Mouse (Mus musculus) cortical plate, adult 2 months (tissue): ENCODE measurements around the gene Cdh3.
"Not testable (repeated sequence)": the region's sequence is repeated elsewhere in the genome, so short reads cannot be mapped to it uniquely, and the experiment has no call there.

Experiments used
- CTCF ChIP-seq: fragments of 200-500 bp; IDR thresholded peaks from 2 replicates; pipeline ENCODE4 v1.5.1; 2011; ENCODE audit warnings: mild to moderate bottlenecking, control low read depth, low read length; ENCODE audit not compliant: insufficient read depth; ENCODE audit errors: extremely low read depth
- POLR2A ChIP-seq: fragments of 200-500 bp; IDR thresholded peaks from 2 replicates; pipeline ENCODE4 v1.6.1; 2011; ENCODE audit warnings: mild to moderate bottlenecking, low read length, control low read depth; ENCODE audit not compliant: insufficient read depth; ENCODE audit errors: extremely low read depth

DNA sequence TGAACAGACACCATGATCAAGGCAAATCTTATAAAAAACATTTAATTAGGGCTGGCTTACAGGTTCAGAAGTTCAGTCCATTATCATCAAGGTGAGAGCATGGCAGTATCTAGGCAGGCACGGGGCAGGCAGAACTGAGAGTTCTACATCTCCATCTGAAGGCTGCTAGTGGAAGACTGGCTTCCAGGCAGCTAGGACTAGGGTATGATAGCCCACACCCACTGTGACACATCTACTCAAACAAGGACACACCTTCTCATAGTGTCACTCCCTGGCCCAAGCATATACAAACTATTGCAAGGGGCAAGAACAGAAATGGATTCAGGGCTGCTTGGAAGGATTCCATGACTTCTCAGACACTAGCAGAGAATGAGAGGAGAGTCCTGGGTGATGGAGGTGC, 61.5 kb downstream of the Cdh3 start:
- not testable (repeated sequence) for TF ChIP-seq POLR2A, CTCF
